Mouse (Mus musculus): ENCODE data around the gene Ccdc136. TPM values are rescaled to one million over a fixed set of nuclear protein-coding genes. Genes with fewer than 3 reads are reported as not detected.

Gene Ccdc136
- total and polyA plus RNA-seq, 3 experiments = 0.22 TPM; not detected in 2

GRCm38 (mm10) chr6:29415446-29415845 lies 19.3 kb downstream of the Ccdc136 start:
- no peak overlapping the region for H3K9ac ChIP-seq (ENCODE audit: control insufficient read depth, low read depth, low read length, poor library complexity, severe bottlenecking)
- H3K4me3 ChIP-seq (ENCODE audit: control insufficient read depth in 1 of 2, insufficient read depth in 1 of 2, low read depth in 2 of 2, low read length in 2 of 2) = no peak overlapping the region
- H3K79me2 ChIP-seq (ENCODE audit: control insufficient read depth, insufficient read depth, low read length, poor library complexity) = no peaks in the 10 kb centered on the region
- DNase-seq (ENCODE audit: low read depth, low spot score) = no peak
- no peaks in the 10 kb centered on the region for H3K36me3 ChIP-seq (ENCODE audit: control insufficient read depth in 1 of 2, insufficient read depth in 2 of 2, low read length in 2 of 2)
- no peak overlapping the region for H3K27ac ChIP-seq (ENCODE audit: control insufficient read depth, low read depth, low read length)
- TF ChIP-seq GATA1 (IDR thresholded peaks at IDR 0.05; ENCODE audit: low read depth, low read length) (no peak), POLR2AphosphoS5 (IDR thresholded peaks at IDR 0.05; ENCODE audit: borderline replicate concordance, low read depth, low read length) (no peak), CHD1 (IDR thresholded peaks at IDR 0.05; ENCODE audit: low read depth, low read length) (no peak), CHD2 (IDR thresholded peaks at IDR 0.05; ENCODE audit: low read length) (no peak), TBP (IDR thresholded peaks at IDR 0.05; ENCODE audit: low read depth, low read length) (no peak), ZC3H11A (IDR thresholded peaks at IDR 0.05; ENCODE audit: low read depth, low read length) (no peak), MYB (IDR thresholded peaks at IDR 0.05; ENCODE audit: low read depth, low read length) (no peak), MAFK (IDR thresholded peaks at IDR 0.05; ENCODE audit: borderline replicate concordance, low read depth, low read length) (no peak), MXI1 (IDR thresholded peaks at IDR 0.05; ENCODE audit: low read depth, low read length) (no peak), NRF1 (IDR thresholded peaks at IDR 0.05; ENCODE audit: insufficient read depth, low read depth, low read length, poor library complexity, severe bottlenecking) (no peak), GABPA (IDR thresholded peaks at IDR 0.05; ENCODE audit: low read depth, low read length) (no peak), USF2 (IDR thresholded peaks at IDR 0.05; ENCODE audit: borderline replicate concordance in 1 of 2, insufficient read depth in 1 of 2, low read depth in 1 of 2, low read length in 2 of 2) (no peak)
- H3K27me3 ChIP-seq (ENCODE audit: control insufficient read depth in 1 of 2, insufficient read depth in 2 of 2, low read length in 2 of 2) = peaks cover 8 to 13% of the 10 kb centered on the region in 2 experiments
- no peaks in the 10 kb centered on the region for H3K9me3 ChIP-seq (replicated peaks; ENCODE audit: insufficient read depth, low read length)
- H3K4me1 ChIP-seq (ENCODE audit: control insufficient read depth in 1 of 2, insufficient read depth in 2 of 2, low read length in 2 of 2) = no peaks in the 10 kb centered on the region

GRCm38 (mm10) chr6:29420596-29420995 lies 24.5 kb downstream of the Ccdc136 start:
- Histone ChIP-seq H3K9me3 (replicated peaks; ENCODE audit: insufficient read depth, low read length) (no peaks in the 10 kb centered on the region), H3K27ac (ENCODE audit: control insufficient read depth, low read depth, low read length) (no peak overlapping the region), H3K9ac (ENCODE audit: control insufficient read depth, low read depth, low read length, poor library complexity, severe bottlenecking) (no peak overlapping the region), H3K36me3 (ENCODE audit: control insufficient read depth in 1 of 2, insufficient read depth in 2 of 2, low read length in 2 of 2) (no peaks in the 10 kb centered on the region), H3K27me3 (ENCODE audit: control insufficient read depth in 1 of 2, insufficient read depth in 2 of 2, low read length in 2 of 2) (peaks cover 8 to 22% of the 10 kb centered on the region in 2 experiments), H3K79me2 (ENCODE audit: control insufficient read depth, insufficient read depth, low read length, poor library complexity) (no peaks in the 10 kb centered on the region), H3K4me3 (ENCODE audit: control insufficient read depth in 1 of 2, insufficient read depth in 1 of 2, low read depth in 2 of 2, low read length in 2 of 2) (no peak overlapping the region), H3K4me1 (ENCODE audit: control insufficient read depth in 1 of 2, insufficient read depth in 2 of 2, low read length in 2 of 2) (no peaks in the 10 kb centered on the region)
- TF ChIP-seq MYB (IDR thresholded peaks at IDR 0.05; ENCODE audit: low read depth, low read length) (no peak), JUND (IDR thresholded peaks at IDR 0.05; ENCODE audit: low read depth, low read length) (no peak), MAZ (IDR thresholded peaks at IDR 0.05; ENCODE audit: low read depth, low read length) (no peak), TAL1 (IDR thresholded peaks at IDR 0.05; ENCODE audit: low read length) (no peak), ZMIZ1 (IDR thresholded peaks at IDR 0.05; ENCODE audit: low read depth, low read length) (no peak), ZC3H11A (IDR thresholded peaks at IDR 0.05; ENCODE audit: low read depth, low read length) (no peak), UBTF (IDR thresholded peaks at IDR 0.05; ENCODE audit: borderline replicate concordance, insufficient read depth, low read depth, low read length) (no peak), ZNF384 (IDR thresholded peaks at IDR 0.05; ENCODE audit: low read depth, low read length) (no peak), POLR2AphosphoS5 (IDR thresholded peaks at IDR 0.05; ENCODE audit: borderline replicate concordance, low read depth, low read length) (no peak), ZKSCAN1 (IDR thresholded peaks at IDR 0.05; ENCODE audit: low read depth, low read length) (no peak), GABPA (IDR thresholded peaks at IDR 0.05; ENCODE audit: low read depth, low read length) (no peak)
- DNase-seq (ENCODE audit: low read depth, low spot score) = no peak
